Mouse (Mus musculus): ENCODE results near the gene Gm1110.
"Not testable (repeated sequence)": the region's sequence is repeated elsewhere in the genome, so short reads cannot be mapped to it uniquely, and the experiment has no call there.

Gene Gm1110

GRCm38 (mm10) chr9:26922909-26923526, at the start of gene Gm1110:
Gm1110 (minus strand) TSS chr9:26923111.
- in situ Hi-C loops (cut with MboI; ENCODE audit: unreplicated experiment in 2 of 2), result no loop called here

- in situ Hi-C loops (cut with MboI; ENCODE audit: unreplicated experiment in 2 of 2), result no loop called here
Observed at GRCm38 (mm10) chr9:26947790-26948189, 24.9 kb upstream of the Gm1110 start.

GRCm38 (mm10) chr9:26924146-26924545, 1.2 kb upstream of the Gm1110 start:
- in situ Hi-C loops (cut with MboI; ENCODE audit: unreplicated experiment in 2 of 2), result no loop called here

- in situ Hi-C loops (cut with MboI; ENCODE audit: unreplicated experiment in 2 of 2), result no loop called here
Observed at GRCm38 (mm10) chr9:26919778-26920177, 3.1 kb downstream of the Gm1110 start.

- in situ Hi-C loops (cut with MboI; ENCODE audit: unreplicated experiment in 2 of 2), result no loop called here
Observed at GRCm38 (mm10) chr9:26913150-26913549, 9.8 kb downstream of the Gm1110 start.

GRCm38 (mm10) chr9:26911251-26911650, 11.7 kb downstream of the Gm1110 start:
- in situ Hi-C loops (cut with MboI; ENCODE audit: unreplicated experiment in 2 of 2), result no loop called here

GRCm38 (mm10) chr9:26869856-26870255, 53.1 kb downstream of the Gm1110 start:
- in situ Hi-C loops (cut with MboI; ENCODE audit: unreplicated experiment in 2 of 2), result not testable (repeated sequence)

- in situ Hi-C loops (cut with MboI; ENCODE audit: unreplicated experiment in 2 of 2), result no loop called here
Observed at GRCm38 (mm10) chr9:26860751-26861150, 62.2 kb downstream of the Gm1110 start, which contains the start of gene Glb1l3. Glb1l3 (minus strand) TSS chr9:26860890.

- in situ Hi-C loops (cut with MboI; ENCODE audit: unreplicated experiment in 2 of 2), result no loop called here
Observed at GRCm38 (mm10) chr9:26831089-26831488, 91.8 kb downstream of the Gm1110 start.
